Mouse (Mus musculus) cerebellum, adult 18-20 months (tissue): ENCODE data around the gene 4930578C19Rik.
"Not testable (repeated sequence)": the region's sequence is repeated elsewhere in the genome, so short reads cannot be mapped to it uniquely, and the experiment has no call there.

Experiments
- DNase-seq, 2 experiments: peaks; one replicate each; pipeline ENCODE4 v3.0.0; 2021

The 4930578C19Rik gene

GRCm38 (mm10) chrX:18461198-18461601, at the start of gene 4930578C19Rik:
Gene 4930578C19Rik (minus strand): TSS chrX:18461397.
- no peak for DNase-seq

GRCm38 (mm10) chrX:18467690-18468089, 6.5 kb upstream of the 4930578C19Rik start:
- DNase-seq, result no peak

GRCm38 (mm10) chrX:18462879-18463278, 1.7 kb upstream of the 4930578C19Rik start:
- no peak for DNase-seq

GRCm38 (mm10) chrX:18451559-18451958, 9.6 kb downstream of the 4930578C19Rik start:
- peak; percentile 40 to 49 for DNase-seq

GRCm38 (mm10) chrX:18442066-18442465, 19.1 kb downstream of the 4930578C19Rik start:
- peak; percentile 71 to 72 for DNase-seq

GRCm38 (mm10) chrX:18425451-18425850, 35.7 kb downstream of the 4930578C19Rik start:
- no peak for DNase-seq

GRCm38 (mm10) chrX:18423206-18423605, 38.0 kb downstream of the 4930578C19Rik start:
- no peak for DNase-seq

GRCm38 (mm10) chrX:18420161-18420784, 40.9 kb downstream of the 4930578C19Rik start:
- DNase-seq, result peak; percentile 53 to 62

GRCm38 (mm10) chrX:18418977-18419376, 42.2 kb downstream of the 4930578C19Rik start:
- DNase-seq, result no peak

GRCm38 (mm10) chrX:18414560-18414959, 46.6 kb downstream of the 4930578C19Rik start:
- DNase-seq, result no peak

- DNase-seq, result peak; percentile 61 to 68
Measured at GRCm38 (mm10) chrX:18411071-18411840, 49.9 kb downstream of the 4930578C19Rik start.

GRCm38 (mm10) chrX:18409598-18409997, 51.6 kb downstream of the 4930578C19Rik start:
- no peak for DNase-seq

GRCm38 (mm10) chrX:18402296-18402695, 58.9 kb downstream of the 4930578C19Rik start:
- DNase-seq, result no peak

GRCm38 (mm10) chrX:18396700-18397099, 64.5 kb downstream of the 4930578C19Rik start:
- DNase-seq, result no peak

- not testable (repeated sequence) for DNase-seq
Measured at GRCm38 (mm10) chrX:18384181-18384580, 77.0 kb downstream of the 4930578C19Rik start.
